Mouse (Mus musculus) spleen, adult 2 months (tissue): Measurements from ENCODE around the gene Nuak1.

ENCODE experiments used
- CTCF ChIP-seq: fragments of 200-500 bp; IDR thresholded peaks from 2 replicates; pipeline ENCODE4 v1.5.1; 2011; ENCODE audit warnings: mild to moderate bottlenecking, inconsistent platforms; ENCODE audit not compliant: insufficient read depth, insufficient read length, insufficient replicate concordance; ENCODE audit errors: extremely low read depth
- POLR2A ChIP-seq: fragments of 200-500 bp; IDR thresholded peaks from 2 replicates; pipeline ENCODE4 v1.6.1; 2011; ENCODE audit warnings: low read depth, low read length, inconsistent platforms

- TF ChIP-seq CTCF = no peak
- TF ChIP-seq POLR2A = no peak
Observed at GRCm38 (mm10) chr10:84433193-84433801, 7.1 kb downstream of the Nuak1 start.
